Mouse (Mus musculus): ENCODE data around the gene Nsmf. TPM values are rescaled to one million over a fixed set of nuclear protein-coding genes. Genes with fewer than 3 reads are reported as not detected.

The Nsmf gene
- polyA plus RNA-seq, 1 experiment from 2014 or later, result 97.2 TPM

- Histone ChIP-seq H3K27me3 (no peaks in the 10 kb centered on the region), H3K4me1 (0 out of 2 replicates have a peak, but pooled peaks cover 4% of the 10 kb centered on the region), H3K4me3 (replicated peaks) (no peak overlapping the region), H3K36me3 (no peaks in the 10 kb centered on the region), H3K9ac (no peak overlapping the region), H3K4me2 (replicated peaks) (no peak overlapping the region), H3K27ac (replicated peaks) (0 out of 2 replicates have a peak overlapping the region, but pooled peaks have one; percentile 1), H3K9me3 (replicated peaks) (no peaks in the 10 kb centered on the region)
- no peak for ATAC-seq (ENCODE audit: insufficient number of reproducible peaks, low FRiP score, low TSS enrichment, low read depth)
Observed at GRCm38 (mm10) chr2:25110505-25111183, 56.5 kb downstream of the Nsmf start.

- Histone ChIP-seq H3K36me3 (no peaks in the 10 kb centered on the region), H3K9ac (no peak overlapping the region), H3K9me3 (replicated peaks) (no peaks in the 10 kb centered on the region), H3K27me3 (no peaks in the 10 kb centered on the region), H3K4me1 (0 out of 2 replicates have a peak, but pooled peaks cover 1% of the 10 kb centered on the region), H3K4me2 (replicated peaks) (no peak overlapping the region), H3K27ac (replicated peaks) (0 out of 2 replicates have a peak overlapping the region, but pooled peaks have one; percentile 7), H3K4me3 (replicated peaks) (no peak overlapping the region)
- 66% methylated on average over 9 of the region's 9 CpGs for WGBS
- ATAC-seq (ENCODE audit: insufficient number of reproducible peaks, low FRiP score, low TSS enrichment, low read depth), result no peak
Observed at GRCm38 (mm10) chr2:25111184-25111791, 57.1 kb downstream of the Nsmf start.

Small RNAs within 50 kb of the gene (microRNA-seq; reads per million reads assigned to microRNA genes)
- not detected for gene Gm24328 (ENCODE audit: borderline number of aligned reads)
- not detected for gene Mir7664 (ENCODE audit: borderline number of aligned reads)

Other genes with a start within 250 kb of the Nsmf start
- 85.2 and 88.4 TPM in 2 replicates for gene Ehmt1, start 134.7 kb upstream of the Nsmf start, polyA plus RNA-seq (2015; fragmentation: Nextera tagmentation; extraction: Ambion mirVana)
- gene Arrdc1, start 119.1 kb upstream of the Nsmf start, polyA plus RNA-seq (2015; fragmentation: Nextera tagmentation; extraction: Ambion mirVana), result 50.5 and 52.7 TPM in 2 replicates
- 17.0 and 19.4 TPM in 2 replicates for gene Zmynd19, start 104.6 kb upstream of the Nsmf start, polyA plus RNA-seq (2015; fragmentation: Nextera tagmentation; extraction: Ambion mirVana)
- gene Dph7, start 92.0 kb upstream of the Nsmf start, polyA plus RNA-seq (2015; fragmentation: Nextera tagmentation; extraction: Ambion mirVana), result 25.7 and 32.6 TPM in 2 replicates
- 127 and 132 TPM in 2 replicates for gene Mrpl41, start 79.3 kb upstream of the Nsmf start, polyA plus RNA-seq (2015; fragmentation: Nextera tagmentation; extraction: Ambion mirVana)
- 8.5 and 9.7 TPM in 2 replicates for gene Pnpla7, start 78.3 kb upstream of the Nsmf start, polyA plus RNA-seq (2015; fragmentation: Nextera tagmentation; extraction: Ambion mirVana)
- not detected in 2 replicates for gene Entpd8, start 25.9 kb downstream of the Nsmf start, polyA plus RNA-seq (2015; fragmentation: Nextera tagmentation; extraction: Ambion mirVana)
- gene Noxa1, start 40.8 kb downstream of the Nsmf start, polyA plus RNA-seq (2015; fragmentation: Nextera tagmentation; extraction: Ambion mirVana), result 0.37 and 0.39 TPM in 2 replicates
- 26.8 and 26.9 TPM in 2 replicates for gene Nrarp, start 126.4 kb downstream of the Nsmf start, polyA plus RNA-seq (2015; fragmentation: Nextera tagmentation; extraction: Ambion mirVana)
- 9.3 and 10.5 TPM in 2 replicates for gene Tor4a, start 142.5 kb downstream of the Nsmf start, polyA plus RNA-seq (2015; fragmentation: Nextera tagmentation; extraction: Ambion mirVana)
- gene Nelfb, start 157.1 kb downstream of the Nsmf start, polyA plus RNA-seq (2015; fragmentation: Nextera tagmentation; extraction: Ambion mirVana), result 114 and 115 TPM in 2 replicates
- gene Stpg3, start 160.3 kb downstream of the Nsmf start, polyA plus RNA-seq (2015; fragmentation: Nextera tagmentation; extraction: Ambion mirVana), result not detected in 2 replicates
- 0.77 TPM in 1 of 2 replicates, not detected in the other for gene Fam166a, start 164.4 kb downstream of the Nsmf start, polyA plus RNA-seq (2015; fragmentation: Nextera tagmentation; extraction: Ambion mirVana)
- gene Tubb4b, start 170.3 kb downstream of the Nsmf start, polyA plus RNA-seq (2015; fragmentation: Nextera tagmentation; extraction: Ambion mirVana), result 590 and 660 TPM in 2 replicates
- not detected in 2 replicates for gene Slc34a3, start 180.0 kb downstream of the Nsmf start, polyA plus RNA-seq (2015; fragmentation: Nextera tagmentation; extraction: Ambion mirVana)
- 0.20 and 0.24 TPM in 2 replicates for gene Rnf224, start 182.4 kb downstream of the Nsmf start, polyA plus RNA-seq (2015; fragmentation: Nextera tagmentation; extraction: Ambion mirVana)
- gene Rnf208, start 187.9 kb downstream of the Nsmf start, polyA plus RNA-seq (2015; fragmentation: Nextera tagmentation; extraction: Ambion mirVana), result 18.4 and 22.9 TPM in 2 replicates
- gene Cysrt1, start 188.1 kb downstream of the Nsmf start, polyA plus RNA-seq (2015; fragmentation: Nextera tagmentation; extraction: Ambion mirVana), result 53.3 and 54.0 TPM in 2 replicates
- gene AL732309.1, start 192.5 kb downstream of the Nsmf start, polyA plus RNA-seq (2015; fragmentation: Nextera tagmentation; extraction: Ambion mirVana), result 8.2 and 9.4 TPM in 2 replicates
- gene Tmem203, start 201.1 kb downstream of the Nsmf start, polyA plus RNA-seq (2015; fragmentation: Nextera tagmentation; extraction: Ambion mirVana), result 23.8 and 25.6 TPM in 2 replicates
- gene Tprn, start 208.3 kb downstream of the Nsmf start, polyA plus RNA-seq (2015; fragmentation: Nextera tagmentation; extraction: Ambion mirVana), result 10.2 TPM in 2 replicates
- gene Ssna1, start 218.1 kb downstream of the Nsmf start, polyA plus RNA-seq (2015; fragmentation: Nextera tagmentation; extraction: Ambion mirVana), result 258 and 263 TPM in 2 replicates
- gene Anapc2, start 218.1 kb downstream of the Nsmf start, polyA plus RNA-seq (2015; fragmentation: Nextera tagmentation; extraction: Ambion mirVana), result 134 and 136 TPM in 2 replicates
- not detected in 2 replicates for gene Tmem210, start 233.8 kb downstream of the Nsmf start, polyA plus RNA-seq (2015; fragmentation: Nextera tagmentation; extraction: Ambion mirVana)
- 4.9 and 5.2 TPM in 2 replicates for gene Lrrc26, start 235.6 kb downstream of the Nsmf start, polyA plus RNA-seq (2015; fragmentation: Nextera tagmentation; extraction: Ambion mirVana)